Mouse (Mus musculus) heart, adult 18-20 months (tissue): ENCODE measurements around the gene Ccdc50. TPM values are rescaled to one million over a fixed set of nuclear protein-coding genes. Genes with fewer than 3 reads are reported as not detected.

ENCODE experiments used
- DNase-seq, 2 experiments: peaks; one replicate each; pipeline ENCODE4 v3.0.0; 2021 to 2022; ENCODE audit warnings: mixed read lengths in 1 of 2
- long read RNA-seq, 2 experiments: library from polyadenylated mRNA; stranded (forward); transcript quantifications; one replicate each; pipeline ENCODE4 v2.0.0; 2021
- total RNA-seq, 2 experiments: library from RNA; stranded (reverse); gene quantifications; 2 replicates each; pipeline ENCODE4 v1.2.3; 2021

The Ccdc50 gene
- total RNA-seq, result 10 to 100 TPM; 36.9 to 47.4 TPM
- long read RNA-seq, experiment 1, full-length matches to known transcripts, result 8 of 13 reads
- long read RNA-seq, experiment 1, partial matches to known transcripts, result 0 of 13 reads
- long read RNA-seq, experiment 1, other reads (novel, unspliced or antisense), result 5 of 13 reads
- long read RNA-seq, experiment 2, full-length matches to known transcripts, result 7 of 10 reads
- long read RNA-seq, experiment 2, partial matches to known transcripts, result 0 of 10 reads
- long read RNA-seq, experiment 2, other reads (novel, unspliced or antisense), result 3 of 10 reads

DNA sequence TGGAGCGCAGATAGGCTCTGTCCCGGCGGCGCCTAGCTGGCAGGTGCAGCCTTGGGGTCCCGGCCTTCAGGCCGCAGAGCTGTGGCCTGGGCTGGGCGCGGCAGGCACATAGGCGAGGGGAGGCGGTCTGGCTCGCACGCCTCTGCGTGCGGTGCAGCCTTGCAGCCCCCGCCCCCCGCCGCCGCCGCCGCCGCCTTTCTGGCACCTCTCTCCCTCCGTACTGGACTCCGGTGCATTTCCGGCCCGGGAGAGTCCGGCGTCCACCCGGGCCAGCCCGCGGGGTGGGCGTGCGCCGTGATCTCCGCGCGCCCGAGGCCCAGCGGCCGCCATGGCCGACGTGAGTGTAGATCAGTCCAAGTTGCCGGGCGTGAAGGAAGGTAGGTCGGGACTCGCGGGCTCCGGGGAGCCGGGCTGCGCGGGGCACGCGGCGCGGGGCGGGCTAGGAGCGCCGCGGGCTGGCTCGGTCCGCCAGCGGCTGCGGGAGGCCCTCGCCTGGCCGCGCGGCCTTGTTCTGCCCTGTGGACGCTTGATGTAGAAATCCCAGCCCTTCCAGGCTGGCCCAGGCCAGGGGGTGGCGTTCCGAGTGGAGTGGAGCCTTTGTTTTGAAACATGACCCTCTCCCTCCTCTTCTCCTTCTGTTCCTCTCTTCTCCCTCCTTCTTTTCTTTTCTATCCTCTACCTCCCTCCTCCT is at the start of gene Ccdc50:
Ccdc50 (plus strand) TSS at position 109 of the 691 bp plus-strand sequence.
- DNase-seq, result peak; percentile 88

DNA sequence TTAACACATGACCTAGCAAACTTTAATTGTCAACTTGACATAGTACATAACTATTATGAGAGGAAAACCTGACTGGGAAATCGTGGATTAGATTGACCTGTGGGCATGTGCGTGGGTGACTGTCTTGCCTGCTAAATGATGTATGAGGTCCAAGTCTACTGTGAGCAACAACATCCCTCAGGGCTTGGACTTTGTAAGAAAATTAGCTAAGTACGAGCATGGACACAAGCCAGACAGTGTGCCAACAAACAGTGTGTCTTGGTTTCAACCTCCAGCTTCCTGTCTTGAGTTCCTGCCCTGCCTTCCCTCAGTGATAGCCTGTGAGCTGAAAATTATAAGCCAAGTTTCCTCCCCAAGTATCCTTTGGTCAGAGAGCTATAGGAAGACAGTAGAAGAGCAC is 41.1 kb upstream of the Ccdc50 start:
- no peak for DNase-seq

DNA sequence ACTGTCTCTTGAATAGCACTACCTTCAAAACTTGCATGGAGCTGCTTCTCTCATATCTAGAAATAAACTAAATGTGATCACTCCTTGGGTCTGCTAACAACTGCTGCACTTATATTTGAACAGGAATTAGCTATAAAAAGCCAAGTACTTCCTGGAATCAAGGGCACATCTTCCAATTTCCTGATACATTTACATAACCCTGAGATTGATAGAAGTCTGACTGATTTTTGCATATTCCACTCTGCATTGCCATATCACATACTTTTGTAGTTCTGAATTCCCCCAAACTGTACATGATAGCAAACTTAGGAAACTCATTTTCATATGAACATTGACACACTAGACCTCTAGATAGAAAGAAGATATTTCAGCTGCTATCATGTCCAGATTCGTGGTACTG is 40.3 kb upstream of the Ccdc50 start:
- DNase-seq, result no peak

GRCm38 (mm10) chr16:27349235-27349634 is 39.4 kb upstream of the Ccdc50 start:
- DNase-seq, result no peak

DNA sequence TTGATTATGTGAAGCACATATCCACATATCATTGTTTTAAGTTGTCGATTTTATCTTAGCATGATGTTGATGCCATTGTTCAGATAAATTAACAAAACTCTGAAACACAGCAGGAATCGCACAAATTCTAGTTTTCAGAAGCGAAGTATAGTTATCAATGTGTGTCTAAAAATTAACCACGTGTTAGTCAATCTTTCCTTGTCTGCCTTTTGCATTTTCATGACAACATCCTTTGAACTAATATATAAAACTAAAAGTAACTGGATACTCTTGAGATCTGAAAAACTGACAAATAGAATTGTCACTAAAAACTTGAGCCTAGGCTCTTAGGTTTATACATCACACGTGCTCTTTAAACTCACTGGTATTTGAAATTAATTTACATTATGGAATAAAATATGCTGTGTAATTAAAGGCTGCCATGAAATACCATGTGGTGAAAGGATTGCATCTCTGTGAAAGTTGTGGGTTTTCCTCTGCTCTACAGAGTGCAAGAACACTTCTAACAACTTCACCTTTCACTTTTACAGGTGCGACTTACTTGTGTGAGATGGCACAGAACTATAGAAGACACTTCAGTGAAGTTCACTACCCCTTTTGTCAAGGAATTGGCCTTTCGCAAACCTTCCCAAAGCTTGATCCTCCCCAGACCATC is 38.7 kb upstream of the Ccdc50 start:
- no peak for DNase-seq

DNA sequence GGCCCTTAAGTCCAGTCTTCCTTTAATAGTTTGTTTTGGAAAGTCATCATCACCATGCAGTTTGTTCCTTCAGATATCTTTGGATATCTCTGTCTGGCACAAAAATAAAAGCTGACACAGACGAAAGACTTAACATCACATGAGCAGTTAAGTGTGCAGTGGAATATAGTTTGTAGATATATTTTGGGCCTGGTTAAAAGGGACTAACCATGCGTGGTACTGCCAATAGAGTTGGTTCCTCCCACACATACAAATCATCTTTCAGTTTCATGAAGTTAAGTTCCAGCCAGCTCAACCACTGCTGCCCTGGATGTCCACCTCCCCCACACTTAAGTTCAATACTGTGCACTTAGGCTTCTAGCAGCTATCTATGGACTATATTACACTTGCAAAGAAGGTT is 34.2 kb upstream of the Ccdc50 start:
- peak; percentile 6 to 12 for DNase-seq

DNA sequence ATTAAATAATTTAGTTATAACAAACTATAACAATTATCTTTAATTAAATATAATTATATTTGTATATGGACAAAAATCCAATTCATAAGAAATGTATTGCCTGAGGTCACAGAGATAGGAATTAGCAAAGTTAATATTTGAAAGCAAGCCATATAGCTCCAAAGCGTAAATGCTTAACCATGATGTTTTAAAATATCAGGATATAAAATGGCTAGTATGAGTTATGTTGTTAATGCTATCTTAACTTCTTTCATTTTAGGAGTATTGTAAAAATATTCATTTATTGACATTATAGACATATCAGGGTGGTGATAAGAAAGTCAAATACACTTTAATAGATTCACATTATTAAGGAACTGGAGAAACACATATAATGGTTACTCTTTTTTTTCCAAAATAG is 28.6 kb upstream of the Ccdc50 start:
- DNase-seq, result no peak

DNA sequence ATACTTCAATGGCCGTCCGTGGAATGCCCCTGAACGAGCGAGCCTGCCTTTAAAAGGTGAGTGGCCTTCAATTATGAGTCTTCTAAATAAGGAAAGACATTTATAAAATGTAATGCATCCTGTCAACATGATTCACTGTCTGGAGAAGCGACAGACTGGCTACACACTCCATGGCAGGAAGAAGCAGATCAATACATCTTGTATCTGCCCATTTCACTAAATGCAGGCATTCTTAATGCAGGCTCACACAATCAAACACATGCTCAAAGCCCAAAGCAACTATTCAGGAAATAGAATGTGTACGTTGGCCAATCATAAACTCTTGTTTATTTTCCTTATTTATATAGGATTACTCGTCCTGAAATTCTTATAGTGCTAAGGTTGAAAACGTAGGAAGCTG is 18.5 kb upstream of the Ccdc50 start, which contains the start of gene Uts2b:
Uts2b (minus strand) TSS at position 49 of the 400 bp plus-strand sequence.
- DNase-seq, result no peak

DNA sequence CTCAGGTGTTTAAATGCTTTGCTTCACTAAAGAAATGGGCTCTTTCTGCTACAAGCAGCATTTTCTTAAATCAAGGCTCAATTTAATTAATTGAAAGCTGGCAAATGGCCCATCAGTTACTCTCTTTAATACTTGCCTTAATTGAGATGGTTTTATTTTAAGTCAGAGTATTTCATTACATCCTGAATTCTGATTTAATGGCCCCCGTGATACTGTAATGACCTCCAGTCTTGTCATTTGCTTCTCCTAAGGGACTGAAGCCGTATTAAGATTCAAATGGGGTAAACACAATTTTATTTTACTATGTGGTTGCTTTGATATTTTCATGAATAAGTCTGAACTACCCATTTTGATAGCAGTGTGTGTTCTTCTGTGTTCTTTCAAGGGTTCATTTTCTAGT is 18.0 kb upstream of the Ccdc50 start:
- no peak for DNase-seq

GRCm38 (mm10) chr16:27374139-27374538 is 14.5 kb upstream of the Ccdc50 start:
- DNase-seq, result peak in 1 of 2 experiments; percentile 34

- no peak for DNase-seq
Measured at GRCm38 (mm10) chr16:27375318-27375717, 13.4 kb upstream of the Ccdc50 start.

GRCm38 (mm10) chr16:27376556-27376955 is 12.1 kb upstream of the Ccdc50 start:
- no peak for DNase-seq

DNA sequence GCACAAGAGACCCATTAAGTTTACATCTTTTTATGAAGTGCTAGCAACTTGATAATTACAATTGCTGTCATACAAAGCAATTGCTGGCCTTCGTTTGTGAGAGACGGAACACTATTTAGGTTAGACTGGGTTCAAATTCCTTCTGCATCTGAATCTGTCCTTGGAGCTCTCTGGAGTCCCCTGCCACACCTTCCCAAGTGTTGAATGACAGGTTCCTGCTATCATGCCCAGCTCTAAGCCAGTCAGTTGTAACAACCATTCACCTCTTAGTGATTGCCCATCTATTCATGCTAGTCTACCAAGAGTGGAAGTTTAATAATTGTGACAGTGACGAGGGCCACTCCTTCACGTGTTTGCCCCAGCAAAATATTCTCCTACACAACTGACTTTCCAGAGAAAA is 6.5 kb upstream of the Ccdc50 start:
- no peak for DNase-seq

DNA sequence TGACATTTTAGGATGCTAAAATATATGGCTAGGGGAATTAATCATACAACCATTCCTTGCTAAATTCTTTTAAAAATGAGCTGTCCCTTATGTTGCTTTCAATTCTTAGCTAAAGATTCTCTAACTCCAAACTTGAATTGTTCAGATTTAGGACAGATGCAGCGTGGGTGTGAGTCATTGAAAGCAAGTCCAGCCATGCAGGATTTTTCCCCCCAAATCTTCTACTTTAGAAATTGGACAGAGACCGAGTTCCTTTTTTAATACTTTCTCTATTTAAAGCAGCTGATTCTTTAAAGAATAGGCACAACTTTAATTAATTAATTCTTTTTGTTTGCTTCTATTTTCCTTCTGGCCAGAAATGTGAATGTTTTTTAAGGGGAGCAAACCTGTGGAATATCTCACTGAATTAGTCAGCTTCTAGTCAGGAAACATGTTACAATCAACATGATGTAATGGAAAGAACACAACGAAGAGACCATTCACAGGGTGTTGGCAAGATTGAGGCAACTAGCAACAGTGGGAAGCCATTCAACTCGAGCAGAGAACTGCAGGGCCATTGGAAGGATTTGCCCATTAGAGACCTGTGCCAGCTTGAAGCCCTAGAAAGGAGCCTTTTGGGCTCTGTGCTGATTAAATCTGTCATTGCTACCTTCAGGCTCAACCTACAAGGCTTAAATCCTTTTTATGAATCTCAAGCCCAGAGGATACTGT is 3.6 kb upstream of the Ccdc50 start:
- DNase-seq, result peak; percentile 32 to 42

DNA sequence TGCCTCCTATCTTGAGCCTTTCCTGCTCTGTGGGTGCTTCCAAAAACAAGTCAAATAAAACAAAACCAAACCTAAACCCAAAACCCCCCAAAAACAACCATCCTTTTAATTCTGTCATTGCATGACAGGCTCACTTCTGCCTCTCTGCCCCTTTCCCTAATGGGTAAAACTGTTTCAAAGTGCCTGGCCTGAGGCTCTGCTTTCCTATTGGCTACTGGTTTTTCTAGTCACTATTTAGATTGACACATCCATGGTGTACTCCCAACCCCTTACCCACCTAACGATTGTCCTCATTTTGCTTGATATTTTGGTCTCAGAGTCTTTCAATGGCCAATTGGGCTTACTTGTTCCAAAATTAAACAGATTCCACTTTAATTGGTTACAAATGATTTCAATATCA is 3.0 kb upstream of the Ccdc50 start:
- DNase-seq, result no peak

DNA sequence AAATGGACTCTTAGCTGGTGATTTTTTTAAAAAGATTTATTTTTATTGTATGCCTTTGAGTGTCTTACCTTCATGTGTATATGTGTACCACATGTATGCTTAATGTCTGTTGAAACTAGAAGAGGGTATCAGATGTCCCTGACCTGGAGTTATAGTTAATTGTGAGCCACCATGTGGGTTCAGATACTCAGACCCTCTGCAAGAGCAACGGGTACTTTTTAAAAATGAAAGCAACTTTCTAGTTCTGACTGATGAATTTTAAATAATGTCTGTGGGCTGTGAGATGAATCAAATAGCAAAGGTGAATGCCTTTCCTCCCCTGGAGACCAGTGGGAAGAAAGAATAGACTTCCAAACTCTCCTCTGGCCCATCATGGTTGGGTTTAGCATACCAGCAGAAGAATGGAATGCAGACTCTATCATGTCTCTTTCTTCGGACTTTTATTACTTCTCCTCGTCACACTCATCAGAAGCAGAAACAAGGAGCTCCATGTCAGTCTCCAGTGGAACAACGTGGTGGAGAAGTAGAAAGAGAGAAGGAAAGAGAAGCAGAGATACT is 1.7 kb upstream of the Ccdc50 start:
- no peak for DNase-seq

GRCm38 (mm10) chr16:27387634-27388611 is 746 bp upstream of the Ccdc50 start:
- peak; percentile 38 to 41 for DNase-seq

- DNase-seq, result peak; percentile 53 to 59
Measured at GRCm38 (mm10) chr16:27389534-27390282, 1.0 kb downstream of the Ccdc50 start.

DNA sequence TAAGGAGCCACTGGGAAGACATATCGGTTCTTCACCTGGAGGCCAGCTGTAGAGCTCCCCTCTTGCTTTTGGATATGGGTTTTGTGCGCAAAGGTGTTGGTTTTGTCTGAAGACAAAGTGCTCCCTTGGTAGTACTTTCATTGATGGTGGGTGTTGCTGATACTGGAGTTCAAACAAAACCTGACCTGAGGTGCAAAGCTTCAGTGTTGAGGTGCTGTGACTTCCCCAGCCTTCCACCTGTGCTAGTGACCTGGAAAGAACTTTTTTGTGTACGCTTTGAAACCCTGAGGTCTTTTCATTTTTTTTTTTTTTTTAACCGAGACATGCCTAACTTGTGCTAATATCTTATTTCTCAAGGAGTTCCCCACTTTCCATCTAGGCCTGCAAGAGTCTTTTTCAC is 1.6 kb downstream of the Ccdc50 start:
- DNase-seq, result peak in 1 of 2 experiments; percentile 32

DNA sequence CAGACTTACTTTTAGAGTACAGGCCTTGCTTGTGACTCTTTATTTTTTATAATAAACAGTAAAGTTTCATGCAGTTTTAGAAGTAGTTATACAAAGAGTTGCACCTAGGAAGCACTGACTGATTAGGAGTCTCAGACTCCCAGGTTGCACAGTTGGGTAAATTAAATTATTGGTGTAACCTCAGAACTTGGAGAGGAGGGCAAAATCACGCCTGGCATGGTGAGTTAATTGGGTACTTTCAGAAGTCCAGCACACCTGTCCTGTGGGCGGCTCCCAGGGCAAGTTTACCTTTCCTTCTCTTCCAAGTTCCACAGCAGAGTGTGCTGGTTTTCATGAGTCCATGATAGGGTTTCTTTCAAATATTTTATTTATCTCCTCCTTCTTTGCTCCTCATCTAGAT is 3.2 kb downstream of the Ccdc50 start:
- DNase-seq, result no peak
